Mouse (Mus musculus) lung, postnatal 36 days (tissue): ENCODE measurements around the gene Fgfr2.
"Not testable (repeated sequence)": the region's sequence is repeated elsewhere in the genome, so short reads cannot be mapped to it uniquely, and the experiment has no call there.

Source experiments
- DNase-seq: peaks from one replicate; pipeline ENCODE4 v3.0.0; 2022; ENCODE audit warnings: mixed read lengths

Gene Fgfr2

GRCm38 (mm10) chr7:131153044-131153443 lies 1970.1 kb downstream of the Fgfr2 start:
- peak; percentile 14 for DNase-seq

- no peak for DNase-seq
These were observed 1973.0 kb downstream of the Fgfr2 start for GRCm38 (mm10) chr7:131150179-131150578.

- no peak for DNase-seq
These were observed 1976.9 kb downstream of the Fgfr2 start, which contains the start of gene 4933402N03Rik for GRCm38 (mm10) chr7:131146214-131146613. TSS of gene 4933402N03Rik (minus strand) at chr7:131146314.

GRCm38 (mm10) chr7:131133181-131133580 lies 1990.0 kb downstream of the Fgfr2 start:
- no peak for DNase-seq

GRCm38 (mm10) chr7:131130021-131130420 lies 1993.1 kb downstream of the Fgfr2 start:
- DNase-seq = no peak

- DNase-seq = no peak
These were observed 2000.8 kb downstream of the Fgfr2 start for GRCm38 (mm10) chr7:131122210-131122807.

- no peak for DNase-seq
These were observed 2008.7 kb downstream of the Fgfr2 start for GRCm38 (mm10) chr7:131114434-131114833.

GRCm38 (mm10) chr7:131113676-131114075 lies 2009.5 kb downstream of the Fgfr2 start:
- peak; percentile 40 for DNase-seq

- peak; percentile 75 for DNase-seq
These were observed 2010.7 kb downstream of the Fgfr2 start for GRCm38 (mm10) chr7:131112486-131112885.

- DNase-seq = not testable (repeated sequence)
These were observed 2040.7 kb downstream of the Fgfr2 start for GRCm38 (mm10) chr7:131082403-131082802.

- DNase-seq = peak; percentile 22
These were observed 2047.2 kb downstream of the Fgfr2 start for GRCm38 (mm10) chr7:131075956-131076355.

- not testable (repeated sequence) for DNase-seq
These were observed 2049.1 kb downstream of the Fgfr2 start for GRCm38 (mm10) chr7:131074098-131074497.

GRCm38 (mm10) chr7:131073476-131073875 lies 2049.7 kb downstream of the Fgfr2 start:
- not testable (repeated sequence) for DNase-seq

- peak; percentile 41 for DNase-seq
These were observed 2055.0 kb downstream of the Fgfr2 start for GRCm38 (mm10) chr7:131068191-131068590.

GRCm38 (mm10) chr7:131062541-131062940 lies 2060.6 kb downstream of the Fgfr2 start:
- DNase-seq = peak; percentile 28

GRCm38 (mm10) chr7:131059808-131060207 lies 2063.3 kb downstream of the Fgfr2 start:
- peak; percentile 11 for DNase-seq

GRCm38 (mm10) chr7:131057918-131058317 lies 2065.2 kb downstream of the Fgfr2 start:
- not testable (repeated sequence) for DNase-seq

- peak; percentile 18 for DNase-seq
These were observed 2068.3 kb downstream of the Fgfr2 start for GRCm38 (mm10) chr7:131054808-131055370.

GRCm38 (mm10) chr7:131049829-131050228 lies 2073.3 kb downstream of the Fgfr2 start:
- DNase-seq = not testable (repeated sequence)

- peak; percentile 50 for DNase-seq
These were observed 2077.8 kb downstream of the Fgfr2 start for GRCm38 (mm10) chr7:131045258-131045835.

- DNase-seq = peak; percentile 29
These were observed 2080.5 kb downstream of the Fgfr2 start for GRCm38 (mm10) chr7:131042657-131043056.

- not testable (repeated sequence) for DNase-seq
These were observed 2082.4 kb downstream of the Fgfr2 start for GRCm38 (mm10) chr7:131040760-131041159.

GRCm38 (mm10) chr7:131037083-131037482 lies 2086.1 kb downstream of the Fgfr2 start:
- no peak for DNase-seq

- no peak for DNase-seq
These were observed 2086.8 kb downstream of the Fgfr2 start for GRCm38 (mm10) chr7:131036396-131036795.
